ENCODE assay signal across 10 mouse cellular contexts in the genomic region with DNA sequence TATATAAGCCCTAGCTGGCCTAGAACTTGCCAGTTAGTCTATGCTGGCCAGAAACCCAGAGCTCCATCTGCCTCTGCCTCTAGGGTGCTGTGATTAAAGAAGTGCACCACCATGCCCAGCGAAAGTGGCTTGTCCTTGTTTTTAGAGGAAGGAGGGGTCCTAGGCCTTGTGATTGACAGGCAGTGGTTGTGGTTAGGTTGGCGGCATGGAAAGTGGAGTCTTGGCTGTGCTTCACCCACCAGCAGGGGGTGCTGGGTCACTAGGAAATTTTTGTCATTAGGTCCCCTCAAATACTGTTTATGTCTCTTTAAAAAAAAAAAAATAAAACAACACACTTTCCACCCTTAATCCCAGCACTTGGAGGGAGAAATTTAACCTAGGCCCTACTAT. TPM values are rescaled to one million over a fixed set of nuclear protein-coding genes. Genes with fewer than 3 reads are reported as not detected.
DNase-seq lines count a peak whose midpoint lies in the region; ATAC-seq and TF ChIP-seq lines count a peak whose summit lies in the region.
"Had no signal": no experiment of that assay in that cellular context is flagged by ENCODE, and none has a peak within 500 bp of the region (broad histone marks: within the 10 kb centered on the region; RNA-seq: fewer than 3 reads in every experiment).

No protein-coding gene starts in this region.

- no peak overlapping the region for H3K4me3 ChIP-seq in E14TG2a.4 (replicated peaks; ENCODE audit: low read length)
- H3K4me3 ChIP-seq: embryonic facial prominence, embryonic 13.5 days; stomach, embryonic 15.5 days had no signal

- peak; percentile 90 for ATAC-seq in common myeloid progenitor, adult 5-6 weeks (replicated peaks; ENCODE audit: low read depth, poor library complexity, severe bottlenecking)
- peak; percentile 64 for ATAC-seq in megakaryocyte-erythroid progenitor cell, adult 5-6 weeks (replicated peaks; ENCODE audit: low FRiP score, low TSS enrichment, poor library complexity, severe bottlenecking)

- H3K4me1 ChIP-seq in E14TG2a.4 (replicated peaks; ENCODE audit: low read depth, low read length) = peaks cover 21% of the 10 kb centered on the region
- H3K4me1 ChIP-seq: embryonic facial prominence, embryonic 13.5 days; stomach, embryonic 15.5 days had no signal

- TF ChIP-seq CTCF in E14TG2a.4 (conservative IDR thresholded peaks at IDR 0.05; ENCODE audit: low read length) = peak; percentile 42

- H3K27me3 ChIP-seq in E14TG2a.4 (ENCODE audit: insufficient read depth, low read length) = peaks cover 3% of the 10 kb centered on the region
- H3K27me3 ChIP-seq: embryonic facial prominence, embryonic 13.5 days; stomach, embryonic 15.5 days had no signal

- H3K36me3 ChIP-seq in E14TG2a.4 (ENCODE audit: insufficient read depth, low read length) = no peaks in the 10 kb centered on the region
- H3K36me3 ChIP-seq: embryonic facial prominence, embryonic 13.5 days; stomach, embryonic 15.5 days had no signal

- DNase-seq in kidney, postnatal 10 days = peak; percentile 49
- no peak for DNase-seq in kidney, postnatal 14 days
- no peak for DNase-seq in heart, adult 9 months (ENCODE audit: low spot score in 2 of 2)
- DNase-seq in adrenal gland, adult (ENCODE audit: inconsistent age in 2 of 2, low spot score in 1 of 2) = no peak
- no peak for DNase-seq in gastrocnemius, postnatal 4 days (ENCODE audit: low spot score in 2 of 2)

- H3K9me3 ChIP-seq in E14TG2a.4 (ENCODE audit: low read length) = no peaks in the 10 kb centered on the region
- H3K9me3 ChIP-seq: embryonic facial prominence, embryonic 13.5 days; stomach, embryonic 15.5 days had no signal

RNA-seq across cellular contexts. Expression of a gene that starts 18.4 kb away (rescaled TPM):
- 2.2 and 3.3 TPM in 2 replicates for total RNA-seq in common myeloid progenitor, adult 5-6 weeks (2017)
- 4.2 and 5.6 TPM in 2 replicates for total RNA-seq in megakaryocyte-erythroid progenitor cell, adult 5-6 weeks (2014; fragmentation: Nextera tagmentation)
- 1.9 and 3.8 TPM in 2 replicates for total RNA-seq in megakaryocyte-erythroid progenitor cell, adult 5-6 weeks (2017)
- 1 to 10 TPM; 5.4 to 6.1 TPM for total RNA-seq in gastrocnemius, postnatal 4 days (2021)

RNA-seq across cellular contexts. Expression of a gene that starts 18.5 kb away (rescaled TPM):
- 38.1 and 38.8 TPM in 2 replicates for total RNA-seq in common myeloid progenitor, adult 5-6 weeks (2017)
- total RNA-seq in megakaryocyte-erythroid progenitor cell, adult 5-6 weeks (2014; fragmentation: Nextera tagmentation) = 69.5 and 95.9 TPM in 2 replicates
- total RNA-seq in megakaryocyte-erythroid progenitor cell, adult 5-6 weeks (2017) = 30.5 and 40.1 TPM in 2 replicates
- total RNA-seq in gastrocnemius, postnatal 4 days (2021) = 10 to 100 TPM; 61.7 to 63.9 TPM

RNA-seq across cellular contexts. Expression of a gene that starts 18.7 kb away (rescaled TPM):
- 68.1 and 68.7 TPM in 2 replicates for total RNA-seq in common myeloid progenitor, adult 5-6 weeks (2017)
- 38.5 and 43.2 TPM in 2 replicates for total RNA-seq in megakaryocyte-erythroid progenitor cell, adult 5-6 weeks (2014; fragmentation: Nextera tagmentation)
- 35.4 and 55.3 TPM in 2 replicates for total RNA-seq in megakaryocyte-erythroid progenitor cell, adult 5-6 weeks (2017)
- 10 to 100 TPM; 23.3 to 26.0 TPM for total RNA-seq in gastrocnemius, postnatal 4 days (2021)

RNA-seq across cellular contexts. Expression of a gene that starts 32.7 kb away (rescaled TPM):
- total RNA-seq in common myeloid progenitor, adult 5-6 weeks (2017) = 5.1 and 5.7 TPM in 2 replicates
- not detected in 2 replicates for total RNA-seq in megakaryocyte-erythroid progenitor cell, adult 5-6 weeks (2014; fragmentation: Nextera tagmentation)
- total RNA-seq in megakaryocyte-erythroid progenitor cell, adult 5-6 weeks (2017) = 0.05 TPM in 1 of 2 replicates, not detected in the other
- under 1 TPM; 0.10 to 0.20 TPM for total RNA-seq in gastrocnemius, postnatal 4 days (2021)

RNA-seq across cellular contexts. Expression of a gene that starts 41.9 kb away (rescaled TPM):
- 0.53 and 15.9 TPM in 2 replicates for total RNA-seq in common myeloid progenitor, adult 5-6 weeks (2017)
- 48.1 and 55.1 TPM in 2 replicates for total RNA-seq in megakaryocyte-erythroid progenitor cell, adult 5-6 weeks (2014; fragmentation: Nextera tagmentation)
- total RNA-seq in megakaryocyte-erythroid progenitor cell, adult 5-6 weeks (2017) = 1.1 TPM in 1 of 2 replicates, not detected in the other
- total RNA-seq in gastrocnemius, postnatal 4 days (2021) = 10 to 100 TPM; 48.9 to 49.4 TPM
